Mouse (Mus musculus): ENCODE measurements around the gene Tbck. TPM values are rescaled to one million over a fixed set of nuclear protein-coding genes. Genes with fewer than 3 reads are reported as not detected.

Gene Tbck
- polyA plus RNA-seq, 1 experiment from 2014 or later = 33.2 TPM

GRCm38 (mm10) chr3:132860796-132861195, 176.9 kb downstream of the Tbck start:
- no peak overlapping the region for H3K9ac ChIP-seq (replicated peaks; ENCODE audit: low read length)
- H3K4me2 ChIP-seq (ENCODE audit: low read length) = no peak overlapping the region
- 89% methylated on average over 8 of the region's 8 CpGs for WGBS
- H3K9me3 ChIP-seq (ENCODE audit: control insufficient read depth, low read length) = no peaks in the 10 kb centered on the region
- H3K36me3 ChIP-seq (ENCODE audit: control insufficient read depth, insufficient read depth, low read length) = no peaks in the 10 kb centered on the region
- no peak overlapping the region for H3K27ac ChIP-seq (replicated peaks; ENCODE audit: low read depth, low read length)
- H3K4me3 ChIP-seq (replicated peaks; ENCODE audit: low read depth, low read length) = no peak overlapping the region
- no peak for DNase-seq
- H3K27me3 ChIP-seq (ENCODE audit: control insufficient read depth, insufficient read depth, low read length) = no peaks in the 10 kb centered on the region
- H3K4me1 ChIP-seq (ENCODE audit: control insufficient read depth, insufficient read depth, low read length) = no peaks in the 10 kb centered on the region
- no peak for ATAC-seq (ENCODE audit: low FRiP score, low TSS enrichment)

GRCm38 (mm10) chr3:132863843-132864242, 179.9 kb downstream of the Tbck start:
- Histone ChIP-seq H3K27ac (replicated peaks; ENCODE audit: low read depth, low read length) (no peak overlapping the region), H3K27me3 (ENCODE audit: control insufficient read depth, insufficient read depth, low read length) (no peaks in the 10 kb centered on the region), H3K9me3 (ENCODE audit: control insufficient read depth, low read length) (no peaks in the 10 kb centered on the region), H3K4me2 (ENCODE audit: low read length) (no peak overlapping the region), H3K36me3 (ENCODE audit: control insufficient read depth, insufficient read depth, low read length) (no peaks in the 10 kb centered on the region), H3K9ac (replicated peaks; ENCODE audit: low read length) (no peak overlapping the region), H3K4me1 (ENCODE audit: control insufficient read depth, insufficient read depth, low read length) (no peaks in the 10 kb centered on the region), H3K4me3 (replicated peaks; ENCODE audit: low read depth, low read length) (no peak overlapping the region)
- ATAC-seq (ENCODE audit: low FRiP score, low TSS enrichment) = no peak
- DNase-seq = no peak
- WGBS = 85% methylated on average over 13 of the region's 13 CpGs

- Histone ChIP-seq H3K27me3 (ENCODE audit: control insufficient read depth, insufficient read depth, low read length) (no peaks in the 10 kb centered on the region), H3K27ac (replicated peaks; ENCODE audit: low read depth, low read length) (no peak overlapping the region), H3K9ac (replicated peaks; ENCODE audit: low read length) (no peak overlapping the region), H3K4me2 (ENCODE audit: low read length) (no peak overlapping the region), H3K9me3 (ENCODE audit: control insufficient read depth, low read length) (no peaks in the 10 kb centered on the region), H3K4me3 (replicated peaks; ENCODE audit: low read depth, low read length) (no peak overlapping the region), H3K4me1 (ENCODE audit: control insufficient read depth, insufficient read depth, low read length) (no peaks in the 10 kb centered on the region), H3K36me3 (ENCODE audit: control insufficient read depth, insufficient read depth, low read length) (no peaks in the 10 kb centered on the region)
- DNase-seq (no peak), ATAC-seq (ENCODE audit: low FRiP score, low TSS enrichment) (no peak)
- WGBS = 80% methylated on average over 14 of the region's 14 CpGs
Measured at GRCm38 (mm10) chr3:132864329-132864919, 180.5 kb downstream of the Tbck start.

GRCm38 (mm10) chr3:132864986-132865385, 181.0 kb downstream of the Tbck start:
- Histone ChIP-seq H3K9me3 (ENCODE audit: control insufficient read depth, low read length) (no peaks in the 10 kb centered on the region), H3K9ac (replicated peaks; ENCODE audit: low read length) (no peak overlapping the region), H3K4me3 (replicated peaks; ENCODE audit: low read depth, low read length) (no peak overlapping the region), H3K27me3 (ENCODE audit: control insufficient read depth, insufficient read depth, low read length) (no peaks in the 10 kb centered on the region), H3K4me1 (ENCODE audit: control insufficient read depth, insufficient read depth, low read length) (no peaks in the 10 kb centered on the region), H3K27ac (replicated peaks; ENCODE audit: low read depth, low read length) (no peak overlapping the region), H3K36me3 (ENCODE audit: control insufficient read depth, insufficient read depth, low read length) (no peaks in the 10 kb centered on the region), H3K4me2 (ENCODE audit: low read length) (no peak overlapping the region)
- DNase-seq (no peak), ATAC-seq (ENCODE audit: low FRiP score, low TSS enrichment) (no peak)
- 90% methylated on average over 8 of the region's 8 CpGs for WGBS

- H3K4me2 ChIP-seq (ENCODE audit: low read length) = no peak overlapping the region
- no peak overlapping the region for H3K9ac ChIP-seq (replicated peaks; ENCODE audit: low read length)
- H3K4me1 ChIP-seq (ENCODE audit: control insufficient read depth, insufficient read depth, low read length) = no peaks in the 10 kb centered on the region
- no peaks in the 10 kb centered on the region for H3K36me3 ChIP-seq (ENCODE audit: control insufficient read depth, insufficient read depth, low read length)
- H3K9me3 ChIP-seq (ENCODE audit: control insufficient read depth, low read length) = no peaks in the 10 kb centered on the region
- H3K27ac ChIP-seq (replicated peaks; ENCODE audit: low read depth, low read length) = no peak overlapping the region
- DNase-seq (no peak), ATAC-seq (ENCODE audit: low FRiP score, low TSS enrichment) (no peak)
- no peaks in the 10 kb centered on the region for H3K27me3 ChIP-seq (ENCODE audit: control insufficient read depth, insufficient read depth, low read length)
- 92% methylated on average over 4 of the region's 4 CpGs for WGBS
- H3K4me3 ChIP-seq (replicated peaks; ENCODE audit: low read depth, low read length) = no peak overlapping the region
Measured at GRCm38 (mm10) chr3:132865596-132865995, 181.7 kb downstream of the Tbck start.

GRCm38 (mm10) chr3:132866984-132867383, 183.0 kb downstream of the Tbck start:
- H3K4me3 ChIP-seq (replicated peaks; ENCODE audit: low read depth, low read length) = no peak overlapping the region
- no peaks in the 10 kb centered on the region for H3K36me3 ChIP-seq (ENCODE audit: control insufficient read depth, insufficient read depth, low read length)
- H3K4me2 ChIP-seq (ENCODE audit: low read length) = no peak overlapping the region
- ATAC-seq (ENCODE audit: low FRiP score, low TSS enrichment) = no peak
- H3K27ac ChIP-seq (replicated peaks; ENCODE audit: low read depth, low read length) = no peak overlapping the region
- no peaks in the 10 kb centered on the region for H3K4me1 ChIP-seq (ENCODE audit: control insufficient read depth, insufficient read depth, low read length)
- no peaks in the 10 kb centered on the region for H3K27me3 ChIP-seq (ENCODE audit: control insufficient read depth, insufficient read depth, low read length)
- WGBS = 89% methylated on average over 3 of the region's 3 CpGs
- no peak for DNase-seq
- no peaks in the 10 kb centered on the region for H3K9me3 ChIP-seq (ENCODE audit: control insufficient read depth, low read length)
- no peak overlapping the region for H3K9ac ChIP-seq (replicated peaks; ENCODE audit: low read length)

GRCm38 (mm10) chr3:132868838-132869237, 184.9 kb downstream of the Tbck start:
- Histone ChIP-seq H3K4me1 (ENCODE audit: control insufficient read depth, insufficient read depth, low read length) (no peaks in the 10 kb centered on the region), H3K9ac (replicated peaks; ENCODE audit: low read length) (no peak overlapping the region), H3K27ac (replicated peaks; ENCODE audit: low read depth, low read length) (no peak overlapping the region), H3K27me3 (ENCODE audit: control insufficient read depth, insufficient read depth, low read length) (no peaks in the 10 kb centered on the region), H3K9me3 (ENCODE audit: control insufficient read depth, low read length) (no peaks in the 10 kb centered on the region), H3K4me3 (replicated peaks; ENCODE audit: low read depth, low read length) (no peak overlapping the region), H3K4me2 (ENCODE audit: low read length) (no peak overlapping the region), H3K36me3 (ENCODE audit: control insufficient read depth, insufficient read depth, low read length) (no peaks in the 10 kb centered on the region)
- 90% methylated on average over 2 of the region's 2 CpGs for WGBS
- DNase-seq (no peak), ATAC-seq (ENCODE audit: low FRiP score, low TSS enrichment) (no peak)

- no peak for DNase-seq
- Histone ChIP-seq H3K4me2 (ENCODE audit: low read length) (no peak overlapping the region), H3K9ac (replicated peaks; ENCODE audit: low read length) (no peak overlapping the region), H3K27me3 (ENCODE audit: control insufficient read depth, insufficient read depth, low read length) (no peaks in the 10 kb centered on the region), H3K9me3 (ENCODE audit: control insufficient read depth, low read length) (no peaks in the 10 kb centered on the region), H3K4me1 (ENCODE audit: control insufficient read depth, insufficient read depth, low read length) (no peaks in the 10 kb centered on the region), H3K36me3 (ENCODE audit: control insufficient read depth, insufficient read depth, low read length) (no peaks in the 10 kb centered on the region), H3K4me3 (replicated peaks; ENCODE audit: low read depth, low read length) (no peak overlapping the region), H3K27ac (replicated peaks; ENCODE audit: low read depth, low read length) (no peak overlapping the region)
- ATAC-seq (ENCODE audit: low FRiP score, low TSS enrichment) = no peak
- WGBS = 53% methylated on average over 6 of the region's 6 CpGs
Measured at GRCm38 (mm10) chr3:132870079-132870478, 186.1 kb downstream of the Tbck start.

- no peak for DNase-seq
- H3K4me1 ChIP-seq (ENCODE audit: control insufficient read depth, insufficient read depth, low read length) = peaks cover 4% of the 10 kb centered on the region
- ATAC-seq (ENCODE audit: low FRiP score, low TSS enrichment) = no peak
- H3K27me3 ChIP-seq (ENCODE audit: control insufficient read depth, insufficient read depth, low read length) = no peaks in the 10 kb centered on the region
- no peak overlapping the region for H3K27ac ChIP-seq (replicated peaks; ENCODE audit: low read depth, low read length)
- H3K4me2 ChIP-seq (ENCODE audit: low read length) = no peak overlapping the region
- no peaks in the 10 kb centered on the region for H3K36me3 ChIP-seq (ENCODE audit: control insufficient read depth, insufficient read depth, low read length)
- 92% methylated on average over 9 of the region's 9 CpGs for WGBS
- no peaks in the 10 kb centered on the region for H3K9me3 ChIP-seq (ENCODE audit: control insufficient read depth, low read length)
- no peak overlapping the region for H3K9ac ChIP-seq (replicated peaks; ENCODE audit: low read length)
- no peak overlapping the region for H3K4me3 ChIP-seq (replicated peaks; ENCODE audit: low read depth, low read length)
Measured at GRCm38 (mm10) chr3:132871318-132871904, 187.5 kb downstream of the Tbck start.

All from midbrain, embryonic 14.5 days (tissue).